Mouse (Mus musculus) ZHBTc4 (cell line): ENCODE data around the gene Slc12a9.

Experiments
- DNase-seq: peaks from one replicate; pipeline ENCODE4 v3.0.0-alpha.2; 2011; ENCODE audit warnings: low read depth, low spot score

Slc12a9 gene

DNA sequence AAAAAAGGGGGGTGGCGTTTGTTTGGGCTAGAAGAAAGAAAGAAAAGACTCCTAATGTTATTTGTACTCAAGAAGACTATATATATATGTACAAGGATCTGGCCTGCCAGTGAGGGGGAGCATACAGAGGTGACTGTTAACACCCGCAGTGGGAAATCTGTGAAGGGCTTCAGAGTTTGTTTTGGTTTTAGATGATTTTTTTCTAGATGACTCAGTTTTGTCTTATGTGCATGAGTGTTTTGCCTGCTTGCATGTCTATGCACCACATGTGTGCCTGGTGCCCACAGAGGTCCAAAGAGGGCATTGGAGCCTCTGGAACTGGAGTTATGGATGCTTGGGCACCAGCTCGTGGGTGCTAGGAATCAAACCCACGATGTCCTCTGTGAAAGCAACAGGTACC is 13.6 kb upstream of the Slc12a9 start:
- DNase-seq: no peak

DNA sequence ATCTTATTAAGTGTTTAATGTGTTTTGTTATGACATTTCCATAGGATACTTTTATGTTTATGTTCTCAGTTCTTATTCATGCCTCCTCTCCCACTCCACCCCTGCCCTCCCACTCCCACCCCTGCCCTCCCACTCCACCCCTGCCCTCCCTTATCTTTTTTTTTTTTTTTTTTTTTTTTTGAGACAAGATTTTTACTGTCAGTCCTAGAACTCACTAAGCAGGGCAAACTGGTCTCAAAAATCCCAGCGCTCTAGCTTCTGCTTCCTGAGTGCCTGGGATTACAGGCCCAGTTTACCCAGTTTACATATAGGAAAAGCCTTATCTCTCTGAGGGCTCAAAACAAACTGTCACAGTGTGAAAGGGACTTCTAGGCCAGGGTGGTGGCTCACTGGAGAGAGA is 13.0 kb upstream of the Slc12a9 start:
- no peak for DNase-seq

DNA sequence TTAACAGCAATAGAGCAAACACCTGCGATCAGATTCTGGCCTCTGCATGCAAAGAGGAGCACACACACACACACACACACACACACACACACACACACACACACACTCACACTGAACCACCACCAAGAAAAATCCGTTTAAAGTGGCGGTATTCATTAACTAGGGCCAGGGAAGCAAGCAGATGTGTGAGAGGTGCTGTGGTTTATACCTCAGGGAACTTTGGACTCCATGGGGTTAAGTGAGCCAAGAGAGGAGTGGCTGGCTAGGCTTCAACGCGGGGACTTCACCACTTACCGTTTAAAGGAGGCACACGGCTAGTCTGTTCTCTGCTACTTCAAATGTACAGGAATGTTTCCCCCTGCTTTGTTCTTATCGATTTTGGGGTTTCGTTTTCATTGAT is 12.4 kb upstream of the Slc12a9 start:
- DNase-seq: peak; percentile 42

DNA sequence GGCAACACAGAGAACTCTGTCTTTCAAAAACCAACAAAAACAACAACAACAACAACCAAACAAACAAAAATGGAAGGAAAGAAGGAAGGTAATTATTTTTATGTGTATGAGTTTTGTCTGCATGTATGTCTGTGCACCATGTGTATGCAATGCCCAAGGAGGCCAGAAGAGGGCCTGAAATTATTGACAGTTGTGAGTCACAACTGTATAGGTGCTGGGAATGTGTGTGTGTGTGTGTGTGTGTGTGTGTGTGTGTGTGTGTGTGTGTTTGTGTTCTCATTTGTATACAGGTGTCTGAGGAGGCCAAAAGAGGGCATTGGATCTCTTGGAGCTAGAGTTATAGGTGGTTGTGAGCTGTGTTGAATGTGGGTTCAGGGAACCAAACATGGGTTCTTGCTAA is 10.5 kb upstream of the Slc12a9 start:
- peak; percentile 51 for DNase-seq

DNA sequence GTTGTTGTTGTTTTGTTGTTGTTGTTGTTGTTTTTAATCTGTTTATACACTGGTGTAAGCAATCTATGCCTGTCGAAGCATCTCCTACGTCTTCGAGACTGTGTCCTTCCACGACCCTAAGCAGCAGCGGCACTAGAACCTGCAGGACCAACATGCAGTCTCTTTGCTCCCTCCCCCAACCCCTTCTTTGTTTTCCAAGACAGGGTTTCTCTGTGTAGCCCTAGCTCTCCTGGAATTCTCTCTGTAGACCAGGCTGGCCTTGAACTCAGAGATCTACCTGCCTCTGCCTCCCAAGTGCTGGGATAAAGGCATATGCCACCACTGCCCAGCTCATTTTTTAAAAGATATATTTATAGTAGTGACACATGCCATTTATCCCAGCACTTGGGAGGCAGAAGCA is 10.0 kb upstream of the Slc12a9 start:
- DNase-seq: no peak

DNA sequence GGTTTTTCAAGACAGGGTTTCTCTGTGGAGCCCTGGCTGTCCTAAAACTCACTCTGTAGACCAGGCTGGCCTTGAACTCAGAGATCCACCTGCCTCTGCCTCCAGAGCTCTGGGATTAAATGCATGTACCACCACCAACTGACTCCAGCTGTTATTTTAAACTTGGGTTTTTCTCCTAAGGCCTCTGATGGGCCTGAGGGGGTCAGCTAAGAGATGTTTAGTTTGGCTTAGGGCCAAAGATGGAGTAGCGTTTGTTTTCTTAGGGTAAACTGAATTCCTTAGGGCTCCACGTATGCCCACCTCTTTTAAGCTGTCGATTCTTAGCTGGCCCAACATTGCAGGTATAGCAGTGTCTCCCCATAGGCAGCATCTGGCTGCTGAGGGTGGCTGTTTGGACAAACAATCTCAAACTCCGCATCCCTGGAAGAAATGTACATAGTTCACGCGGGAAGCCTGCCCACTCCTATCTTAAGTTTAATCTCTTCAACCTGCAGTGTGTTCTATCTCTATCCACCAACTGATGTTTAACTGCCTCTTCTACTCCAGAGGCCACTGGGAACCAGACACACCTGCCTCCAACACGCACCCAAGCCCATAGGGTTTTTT is 9.1 kb upstream of the Slc12a9 start:
- DNase-seq: no peak

DNA sequence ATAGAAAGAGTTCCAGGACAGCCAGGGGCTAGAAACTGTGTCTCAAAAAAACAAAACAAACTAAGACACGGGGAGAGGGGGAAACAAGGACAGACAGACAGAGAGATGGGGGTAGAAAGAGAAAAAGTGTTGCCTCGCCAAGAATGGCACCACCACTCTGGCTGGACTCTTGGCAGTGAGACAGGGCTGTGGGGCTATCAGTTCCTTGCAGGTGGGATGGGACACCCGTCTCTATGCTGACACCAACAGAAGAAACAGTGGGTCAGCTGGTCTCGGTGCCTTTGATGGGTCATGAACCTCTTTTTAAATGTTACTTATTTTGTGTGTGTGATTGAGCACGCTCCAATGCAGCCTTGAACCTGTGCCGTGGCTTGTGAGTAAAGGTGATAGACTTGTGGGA is 6.8 kb upstream of the Slc12a9 start:
- no peak for DNase-seq

DNA sequence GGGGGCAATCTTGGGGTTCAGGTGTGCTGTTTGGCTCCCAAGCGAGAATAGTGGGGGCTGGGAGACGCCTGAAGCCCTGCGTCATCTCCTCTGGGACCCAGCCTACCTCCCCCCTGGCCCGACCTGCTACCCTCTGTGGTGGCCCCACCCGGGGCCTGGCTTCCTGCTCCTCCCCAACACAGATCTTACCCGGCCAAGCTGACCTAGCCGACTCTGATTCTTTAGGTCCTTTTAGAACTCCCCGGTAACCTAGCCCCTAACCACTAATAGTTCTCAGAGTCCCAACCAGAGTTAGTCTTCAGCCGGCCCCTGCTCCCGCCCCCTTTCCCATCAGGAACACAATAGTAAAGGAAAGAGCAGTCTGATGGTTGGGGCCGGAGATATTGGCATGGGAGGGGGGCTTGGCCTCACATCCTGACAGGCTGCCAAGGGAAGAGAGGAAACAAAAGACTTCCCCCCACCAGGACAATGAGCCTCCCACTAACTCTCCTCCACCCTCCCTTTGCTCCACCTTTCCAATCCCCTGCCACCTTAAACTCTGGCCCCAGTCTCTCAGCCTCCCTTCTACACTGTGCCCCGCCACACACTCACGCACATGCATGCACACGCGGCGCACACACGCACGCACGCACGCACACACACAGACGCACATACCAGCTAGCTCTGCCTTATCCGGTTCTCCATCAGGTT is 6.0 kb upstream of the Slc12a9 start:
- DNase-seq: peak; percentile 81

DNA sequence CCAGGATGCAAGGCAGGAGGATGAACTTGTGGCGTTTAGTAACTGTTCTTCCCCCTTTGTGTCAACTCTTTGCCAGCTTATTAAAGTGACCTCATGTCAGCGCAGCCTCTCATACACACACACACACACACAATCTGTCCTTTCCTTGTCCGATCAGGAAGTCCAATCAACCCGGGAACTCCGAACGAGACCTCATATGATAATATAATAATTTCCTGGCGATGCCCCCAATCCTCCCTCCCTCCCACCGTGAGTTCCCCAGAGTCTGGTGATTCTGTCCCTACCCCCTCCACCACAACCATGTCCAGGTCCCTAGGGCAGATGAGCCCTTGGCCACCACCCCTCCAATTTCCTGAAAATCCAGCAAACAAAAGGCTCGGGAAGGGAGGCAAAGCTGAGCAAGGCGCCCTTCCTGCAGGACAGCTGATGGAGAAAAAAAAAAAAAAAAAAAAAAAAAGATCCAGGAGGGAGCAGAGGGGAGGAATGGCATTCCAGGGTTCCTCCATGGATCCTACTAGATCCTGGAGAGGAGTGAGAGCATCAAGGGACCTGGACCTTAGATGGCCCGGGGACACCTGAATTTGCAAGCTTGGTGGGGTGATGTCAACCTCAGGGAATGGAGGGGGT is 5.4 kb upstream of the Slc12a9 start:
- DNase-seq: peak; percentile 46

DNA sequence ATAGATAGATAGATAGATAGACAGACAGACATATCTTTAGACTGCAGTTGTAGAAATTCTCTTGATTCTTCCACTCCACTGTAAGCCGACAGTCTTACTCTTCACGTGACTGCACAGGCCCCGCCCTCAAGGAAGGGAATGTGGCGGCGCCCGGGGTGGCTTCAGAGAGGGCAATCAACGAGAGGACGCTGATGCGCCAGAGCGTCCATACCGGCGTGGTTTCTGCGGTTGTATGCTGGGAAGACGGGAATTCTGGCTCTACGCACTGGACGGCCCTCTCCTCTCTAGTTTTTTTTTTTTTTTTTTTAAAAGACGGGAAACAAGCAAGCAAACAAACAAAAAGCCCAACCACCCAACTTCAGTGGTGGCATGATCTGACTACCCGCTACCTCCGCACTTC is 4.9 kb upstream of the Slc12a9 start:
- DNase-seq: peak; percentile 96

DNA sequence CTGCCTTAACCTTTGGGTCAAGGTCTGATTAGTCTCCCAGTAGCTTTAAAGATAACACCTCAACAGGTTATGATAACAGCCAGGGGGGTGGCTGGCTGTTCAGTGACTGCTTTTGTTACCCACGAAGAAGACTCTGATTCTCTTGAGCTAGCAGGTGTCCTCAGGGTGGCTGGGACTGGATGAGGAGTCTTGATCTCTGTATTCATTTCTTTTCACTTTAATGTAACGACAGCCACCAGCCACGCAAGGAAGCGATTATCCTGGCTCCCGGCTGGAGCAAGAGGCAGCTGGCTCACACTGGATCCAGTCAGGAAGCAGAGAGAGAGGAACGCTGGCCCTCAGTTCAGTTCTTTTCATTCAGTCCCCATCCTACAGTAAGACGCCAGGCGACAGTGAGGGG is 3.8 kb upstream of the Slc12a9 start:
- peak; percentile 97 for DNase-seq

DNA sequence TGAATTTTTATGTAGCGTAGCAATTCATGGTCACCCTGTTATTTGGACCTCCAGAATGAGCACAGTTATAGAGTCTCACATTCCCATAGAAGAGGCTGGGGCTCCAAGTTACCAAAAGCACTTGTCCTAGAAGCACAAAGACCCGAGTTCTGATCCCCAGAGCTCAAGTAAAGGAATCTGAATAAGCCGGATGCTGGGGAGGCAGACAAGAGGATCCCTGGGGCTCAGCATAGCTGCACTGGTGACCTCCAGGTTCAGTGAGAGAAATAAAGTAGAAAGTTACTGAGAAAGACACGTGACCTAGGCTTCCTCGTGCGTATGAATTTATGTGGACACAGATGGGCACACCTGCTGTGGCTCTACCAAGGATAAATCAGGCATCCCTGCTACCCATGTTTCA is 1.7 kb upstream of the Slc12a9 start:
- DNase-seq: no peak

DNA sequence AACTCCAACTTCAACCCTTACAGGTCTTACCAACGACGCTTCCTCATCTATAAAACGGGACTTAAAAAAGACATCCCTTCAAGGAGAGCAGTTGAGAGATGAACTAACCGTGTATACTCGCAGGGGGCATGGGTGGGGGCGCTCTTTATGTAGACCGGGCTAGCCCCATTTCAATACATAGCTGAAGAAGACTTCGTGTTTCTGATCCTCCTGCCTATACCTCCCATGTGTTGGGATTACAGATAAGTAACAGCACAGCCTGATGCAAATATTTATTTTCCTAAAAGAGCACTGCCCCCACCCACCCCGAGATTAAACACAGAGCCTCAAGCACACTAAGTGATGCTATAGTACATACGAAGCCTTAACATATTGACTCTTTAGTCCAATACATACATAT is 920 bp upstream of the Slc12a9 start:
- no peak for DNase-seq

DNA sequence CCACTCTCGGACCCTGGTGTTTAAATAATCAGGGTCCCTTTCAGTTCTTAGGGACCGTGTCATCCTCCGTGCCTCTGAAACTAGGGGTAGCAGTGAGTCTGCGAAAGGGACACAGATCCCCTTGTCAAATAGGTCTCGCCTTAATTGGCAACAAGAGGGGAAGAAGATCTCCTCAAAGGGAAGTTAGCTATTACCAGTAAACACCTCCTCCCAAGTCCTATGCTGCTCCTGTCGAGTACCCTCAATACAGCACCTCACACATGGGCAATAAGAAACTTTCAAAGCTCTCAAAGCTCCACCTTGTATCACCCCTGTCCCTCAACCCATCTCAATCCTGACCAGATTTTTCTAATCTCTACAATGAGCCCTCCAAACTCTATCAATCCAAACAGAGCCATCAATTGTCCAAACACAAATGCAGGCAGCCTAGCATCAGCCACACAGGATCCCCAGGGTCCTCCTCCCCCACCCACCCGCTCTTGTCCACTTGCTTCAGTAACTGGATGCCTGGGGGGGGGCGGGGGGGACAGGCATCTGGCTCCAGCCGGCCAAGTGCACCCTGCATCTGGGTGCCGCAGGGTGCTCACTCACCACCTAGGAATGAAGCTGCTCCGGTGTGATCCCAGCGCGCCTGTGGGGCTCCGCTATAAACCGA is 413 bp downstream of the Slc12a9 start:
- DNase-seq: no peak

DNA sequence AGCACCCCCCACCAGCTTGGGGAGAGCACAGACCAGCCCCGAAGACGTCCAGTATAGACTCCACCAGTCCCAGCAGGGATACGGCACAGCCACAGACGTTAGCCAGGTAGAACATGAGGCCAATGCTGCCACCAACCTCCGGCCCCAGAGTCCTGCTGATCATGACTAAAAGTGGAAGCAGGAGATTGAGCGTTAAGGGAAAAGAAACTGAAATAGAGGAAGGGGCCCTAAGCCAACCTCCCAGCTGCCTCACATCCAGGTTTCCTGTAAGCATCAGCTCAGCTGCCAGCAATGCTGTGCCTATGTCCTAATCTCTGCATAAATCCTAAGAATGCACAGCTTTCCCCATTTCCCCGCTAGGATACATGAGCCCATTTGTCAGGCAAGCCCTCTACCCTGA is 2.5 kb downstream of the Slc12a9 start:
- no peak for DNase-seq

DNA sequence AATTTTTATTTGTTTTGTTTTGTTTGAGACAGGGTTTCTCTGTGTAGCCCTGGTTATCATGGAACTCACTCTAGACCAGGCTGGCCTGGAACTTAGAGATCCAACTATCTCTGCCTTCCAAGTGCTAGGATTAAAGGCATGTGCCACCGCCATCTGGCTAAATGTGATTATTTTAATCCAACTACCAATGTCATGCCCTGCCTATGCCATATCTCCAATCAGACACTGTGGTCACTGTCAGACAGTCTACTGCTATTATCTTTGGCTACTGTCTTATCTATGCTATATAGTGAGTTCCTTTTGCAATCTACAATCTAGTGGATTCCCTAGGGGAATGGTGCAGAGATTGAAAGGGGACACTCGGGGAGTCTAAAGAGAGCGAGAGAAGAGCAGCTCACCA is 12.4 kb downstream of the Slc12a9 start:
- no peak for DNase-seq

DNA sequence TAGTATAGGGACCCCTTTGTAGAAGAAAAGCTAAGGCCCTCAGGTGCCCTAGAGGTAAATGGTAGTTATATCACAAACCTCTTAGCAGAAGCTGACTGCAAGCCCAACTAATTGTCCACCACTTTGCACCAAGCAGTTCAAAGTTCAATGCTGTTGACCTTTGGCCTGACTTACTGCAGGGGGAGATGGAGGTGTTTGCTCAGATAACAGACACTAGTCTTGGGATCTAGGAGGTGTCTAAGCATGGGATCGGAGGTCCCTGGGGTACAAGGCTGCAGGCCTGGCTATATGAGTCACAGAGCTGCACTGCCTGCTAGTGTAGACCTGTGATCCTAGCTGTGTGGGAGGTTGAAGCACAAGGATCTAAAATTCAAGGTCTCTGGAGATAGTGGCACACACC is 14.8 kb downstream of the Slc12a9 start:
- DNase-seq: no peak

DNA sequence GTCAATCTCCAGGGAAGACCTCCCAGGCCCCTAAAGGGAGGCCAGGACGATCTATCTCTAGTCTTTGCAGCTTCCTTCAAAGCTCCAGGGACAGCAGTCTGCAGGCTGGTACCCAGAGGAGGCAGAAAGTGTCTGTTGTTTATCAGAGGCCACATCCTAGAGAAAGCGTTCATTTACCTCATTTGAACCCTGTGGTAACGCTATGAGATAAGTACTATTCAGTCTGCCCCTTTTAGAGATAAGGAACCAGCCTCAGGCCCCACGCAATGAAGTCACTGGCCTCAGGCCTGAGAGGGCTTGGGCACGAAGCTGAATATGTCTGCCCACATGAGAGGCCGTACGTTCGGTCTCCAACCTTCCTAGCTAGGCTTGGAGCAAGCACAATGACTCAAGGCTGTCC is 16.0 kb downstream of the Slc12a9 start:
- DNase-seq: no peak

DNA sequence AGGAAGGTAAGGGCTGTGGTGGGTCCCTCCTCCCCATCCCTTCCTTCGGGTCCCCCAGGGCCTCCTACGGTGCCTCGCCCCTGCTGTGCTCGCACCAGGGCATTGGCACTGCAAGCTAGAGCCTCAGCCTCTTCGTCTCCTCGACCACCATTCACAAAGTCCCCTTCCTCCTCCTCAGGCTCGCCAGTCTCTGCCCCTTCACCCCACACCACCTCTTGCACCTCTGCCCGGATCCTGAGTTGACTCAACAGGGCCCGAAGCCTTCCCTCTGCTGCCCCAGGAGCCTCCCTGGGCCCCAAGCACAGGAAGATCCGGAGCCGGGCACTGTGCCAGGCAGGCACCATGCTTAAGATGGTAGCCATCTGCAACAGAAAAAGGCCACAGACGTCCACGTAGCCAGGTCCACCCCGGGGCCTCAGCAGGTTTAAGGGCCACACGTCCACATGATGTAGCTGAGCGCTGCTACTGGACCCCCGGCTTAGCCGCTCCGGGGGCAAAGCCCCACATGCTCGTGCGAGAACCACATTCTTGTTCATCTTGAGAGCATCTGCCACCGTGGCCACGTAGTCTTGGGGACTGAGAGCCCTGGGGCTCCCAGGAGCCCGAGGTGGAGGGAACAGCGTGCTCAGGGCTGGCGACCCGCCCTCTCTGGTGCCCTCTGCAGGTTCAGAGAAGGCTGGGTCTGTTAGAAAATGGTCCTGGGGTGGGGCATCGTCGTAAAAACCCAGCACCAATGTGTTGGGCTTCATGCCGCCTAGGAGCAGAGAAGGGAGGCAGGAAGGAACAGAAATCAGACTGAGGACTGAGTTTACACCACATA is 18.1 kb downstream of the Slc12a9 start:
- DNase-seq: peak; percentile 75

DNA sequence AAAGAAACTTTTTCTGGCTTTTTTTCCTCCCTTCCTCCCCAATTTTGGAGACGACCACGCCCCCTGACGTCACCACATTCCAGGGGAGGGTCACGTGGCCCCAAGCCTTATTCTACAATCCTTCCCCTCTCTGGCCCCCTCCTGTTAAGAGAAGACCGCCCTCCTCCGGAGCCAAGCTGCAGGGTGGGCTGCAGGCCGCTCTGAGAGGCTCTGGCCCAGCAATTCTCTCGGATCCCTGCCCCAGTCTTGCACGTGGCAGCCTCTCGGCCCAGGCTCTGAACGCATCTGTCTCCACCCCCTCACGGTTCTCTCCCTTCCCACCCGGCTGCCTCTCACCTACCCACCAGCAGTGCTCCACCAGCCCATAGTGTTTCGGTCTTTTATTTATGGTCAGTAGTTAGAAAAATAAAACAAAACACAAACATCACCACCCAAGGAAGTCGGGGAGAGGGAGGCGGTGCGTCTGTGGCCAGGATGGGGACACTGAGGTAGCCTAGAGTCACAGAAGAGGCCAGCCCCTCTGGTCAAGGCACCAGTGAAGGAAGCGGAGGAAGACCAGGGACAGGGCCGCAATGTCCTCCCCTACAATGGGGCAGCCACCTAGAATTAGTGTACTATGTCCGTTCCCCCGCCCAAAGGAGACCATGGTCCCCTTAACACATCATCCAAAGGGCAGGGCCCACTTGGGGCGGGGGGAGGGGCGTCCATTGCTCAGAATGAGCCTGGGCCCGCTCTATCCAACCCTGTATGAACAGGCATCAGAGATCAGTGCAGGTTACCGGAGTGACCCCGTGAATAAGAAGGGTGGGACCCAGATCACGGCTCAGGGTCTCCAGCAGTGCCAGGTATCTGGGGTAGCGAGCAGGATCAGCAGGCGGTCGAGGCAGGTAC is 19.0 kb downstream of the Slc12a9 start, which contains the start of gene Trip6:
TSS of gene Trip6 (minus strand) at position 212 of the 891 bp plus-strand sequence.
- DNase-seq: peak; percentile 89
